Mouse (Mus musculus): ENCODE measurements around the gene Ankrd13b. TPM values are rescaled to one million over a fixed set of nuclear protein-coding genes. Genes with fewer than 3 reads are reported as not detected.

Gene Ankrd13b
- total RNA-seq, 1 experiment from 2014 or later, result 13.2 TPM

DNA sequence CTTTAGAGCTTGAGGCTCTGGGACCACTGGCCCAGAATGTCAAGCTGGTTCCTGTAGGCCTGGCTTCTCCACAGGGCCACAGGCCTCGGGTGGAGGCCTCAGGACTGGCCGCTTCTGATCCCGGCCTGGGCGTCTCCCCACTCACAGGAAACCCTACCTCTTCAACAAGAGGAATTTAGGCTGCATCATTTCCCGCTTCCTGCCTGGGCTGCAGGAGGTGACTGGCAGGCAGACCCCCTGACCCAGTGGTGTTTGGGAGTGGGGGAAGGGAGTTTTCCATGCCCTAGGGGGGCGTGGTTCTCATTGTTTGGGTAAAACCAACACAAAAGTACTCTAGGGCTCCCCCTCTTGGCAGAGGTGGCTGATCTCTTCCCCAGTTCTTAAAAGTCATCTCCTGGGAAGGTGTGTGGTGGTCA, 7.9 kb upstream of the Ankrd13b start:
- ATAC-seq (replicated peaks in 1 of 2; ENCODE audit: insufficient read depth in 1 of 2, low FRiP score in 2 of 2, low TSS enrichment in 1 of 2, low read depth in 1 of 2, poor library complexity in 2 of 2, severe bottlenecking in 2 of 2), result peak; percentile 27 to 33; a peak in 2 of 4 replicates

DNA sequence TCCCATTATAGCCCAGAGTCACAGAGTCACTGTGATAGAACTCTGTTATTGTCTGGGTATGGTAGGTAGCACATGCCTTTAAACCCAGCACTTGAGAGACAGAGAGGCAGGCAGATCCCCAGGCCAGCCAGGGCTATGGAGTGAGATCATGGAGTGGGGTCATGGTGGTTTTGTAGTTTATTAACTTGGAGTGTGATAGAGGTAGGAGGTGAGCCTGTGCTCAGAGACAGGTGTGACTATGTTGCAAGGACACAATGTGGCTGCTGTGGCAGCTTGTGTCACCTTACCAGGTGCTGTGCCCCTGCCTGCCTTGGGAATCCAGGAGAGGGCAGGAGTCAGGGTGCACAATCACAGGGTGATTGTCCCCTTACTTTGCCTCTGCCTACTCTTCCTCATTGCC, 6.0 kb upstream of the Ankrd13b start:
- ATAC-seq (replicated peaks in 1 of 2; ENCODE audit: insufficient read depth in 1 of 2, low FRiP score in 2 of 2, low TSS enrichment in 1 of 2, low read depth in 1 of 2, poor library complexity in 2 of 2, severe bottlenecking in 2 of 2), result no peak

DNA sequence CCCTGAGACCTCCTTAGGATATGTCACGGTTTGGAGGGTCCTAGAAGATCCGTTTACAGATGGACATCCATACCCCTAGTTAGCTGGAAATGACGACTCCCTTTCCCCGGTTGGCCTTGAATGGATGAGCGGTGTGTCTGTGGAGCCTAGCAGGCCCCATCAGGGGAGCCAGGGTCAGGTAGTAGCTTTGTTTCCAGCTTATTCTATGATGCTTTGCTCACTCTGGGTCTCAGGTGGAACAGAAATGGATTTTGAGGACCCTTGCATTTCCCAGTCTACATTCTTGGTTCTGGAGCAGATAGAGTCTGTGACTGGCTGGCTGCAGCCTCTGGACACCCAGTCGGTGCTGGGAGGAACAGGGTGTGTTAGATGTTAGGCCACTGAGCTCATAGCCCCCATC, 5.3 kb upstream of the Ankrd13b start:
- no peak for ATAC-seq (replicated peaks in 1 of 2; ENCODE audit: insufficient read depth in 1 of 2, low FRiP score in 2 of 2, low TSS enrichment in 1 of 2, low read depth in 1 of 2, poor library complexity in 2 of 2, severe bottlenecking in 2 of 2)

- no peak for ATAC-seq (replicated peaks in 1 of 2; ENCODE audit: insufficient read depth in 1 of 2, low FRiP score in 2 of 2, low TSS enrichment in 1 of 2, low read depth in 1 of 2, poor library complexity in 2 of 2, severe bottlenecking in 2 of 2)
Observed at GRCm38 (mm10) chr11:77494344-77494676, 4.8 kb upstream of the Ankrd13b start.

DNA sequence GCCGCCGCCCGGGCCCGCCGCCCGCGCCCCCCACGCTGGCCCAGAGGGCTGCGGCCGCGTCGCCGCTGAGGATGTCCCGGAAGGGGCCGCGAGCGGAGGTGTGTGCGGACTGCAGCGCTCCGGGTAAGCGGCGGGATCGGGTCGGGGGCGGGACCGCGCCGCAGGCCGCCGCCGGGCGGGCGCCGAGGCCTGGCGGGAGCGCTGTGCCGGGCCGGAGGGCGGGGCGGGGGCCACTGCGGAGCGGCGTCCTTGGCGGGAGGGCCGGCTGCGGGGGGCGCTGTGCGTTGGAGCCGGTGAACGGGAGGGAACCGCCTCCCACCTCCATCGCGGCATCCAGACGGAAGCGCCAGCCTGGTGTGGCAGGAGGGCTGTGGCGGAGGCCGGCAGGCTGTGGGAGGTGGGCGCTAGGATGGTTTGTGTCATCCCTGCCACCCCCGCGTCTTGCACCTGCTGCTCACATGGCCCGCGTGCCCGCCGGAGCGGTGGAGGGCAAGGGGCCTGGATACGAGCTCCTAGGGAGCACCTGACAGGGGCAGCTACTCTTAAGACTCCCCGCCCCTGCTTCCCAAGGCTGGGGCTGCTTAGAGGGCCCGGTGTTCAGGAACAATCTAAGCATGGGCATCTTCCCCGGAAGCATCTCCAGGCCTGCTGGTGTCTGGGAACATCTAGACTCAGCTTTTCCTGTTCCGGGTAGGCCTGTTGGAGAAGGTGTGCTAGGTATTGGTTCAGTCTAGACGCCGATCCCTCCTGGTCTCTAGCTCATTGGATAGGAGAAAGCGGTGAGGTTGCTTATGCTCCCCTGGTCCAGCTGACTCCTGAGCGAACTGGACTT, 4.2 kb upstream of the Ankrd13b start, which contains the start of gene Git1:
Git1 (plus strand) TSS at position 51 of the 832 bp plus-strand sequence.
- no peak for ATAC-seq (replicated peaks in 1 of 2; ENCODE audit: insufficient read depth in 1 of 2, low FRiP score in 2 of 2, low TSS enrichment in 1 of 2, low read depth in 1 of 2, poor library complexity in 2 of 2, severe bottlenecking in 2 of 2)

DNA sequence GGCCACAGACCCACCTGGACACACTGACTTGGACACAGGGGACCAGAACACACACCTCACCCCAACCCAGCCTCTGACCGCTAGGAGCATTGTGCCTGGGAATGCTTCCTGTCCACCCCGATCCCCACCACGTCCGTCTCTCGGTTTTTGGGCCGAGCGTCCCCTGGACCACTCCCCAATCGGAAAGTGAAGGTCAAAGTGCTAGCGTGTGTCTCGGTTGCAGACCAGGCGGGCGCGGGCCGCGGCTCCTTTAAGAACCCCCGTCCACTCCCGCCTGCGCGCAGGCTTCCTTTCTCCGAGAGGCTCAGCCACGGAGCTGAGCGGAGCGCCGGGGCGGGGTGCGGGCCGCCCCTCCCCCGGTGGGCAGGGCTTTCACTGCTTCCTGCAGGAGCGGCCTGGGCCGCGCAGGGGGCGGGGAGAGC, 3.4 kb upstream of the Ankrd13b start:
- ATAC-seq (replicated peaks in 1 of 2; ENCODE audit: insufficient read depth in 1 of 2, low FRiP score in 2 of 2, low TSS enrichment in 1 of 2, low read depth in 1 of 2, poor library complexity in 2 of 2, severe bottlenecking in 2 of 2), result peak; percentile 54 to 63; a peak in 3 of 4 replicates

DNA sequence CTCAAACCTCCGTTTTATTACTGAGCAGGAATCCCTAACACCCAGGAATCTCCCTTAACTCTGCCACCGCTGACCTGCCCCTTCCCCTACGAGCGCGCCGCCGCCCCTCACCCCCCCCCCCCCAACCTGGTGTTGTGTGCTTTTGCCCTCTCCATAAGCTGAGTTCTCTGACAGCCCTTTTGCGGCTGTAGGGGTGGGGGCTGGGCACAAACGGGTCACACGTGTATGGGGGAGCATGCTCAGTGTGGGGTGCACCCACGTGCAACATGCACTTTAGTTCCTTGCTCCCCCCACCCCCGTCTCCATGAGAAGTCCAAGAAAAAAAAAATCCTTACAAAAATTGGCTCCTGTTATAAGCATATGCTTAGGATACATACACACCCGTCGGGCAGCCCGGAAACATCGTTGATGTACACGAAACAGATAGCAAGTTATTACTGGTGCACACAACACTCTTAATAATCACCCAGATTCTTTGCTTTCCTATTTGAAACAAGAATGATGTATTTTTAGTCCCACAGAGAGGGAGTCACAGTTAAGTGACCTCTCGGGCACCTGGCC, 2.9 kb upstream of the Ankrd13b start:
- no peak for ATAC-seq (replicated peaks in 1 of 2; ENCODE audit: insufficient read depth in 1 of 2, low FRiP score in 2 of 2, low TSS enrichment in 1 of 2, low read depth in 1 of 2, poor library complexity in 2 of 2, severe bottlenecking in 2 of 2)

DNA sequence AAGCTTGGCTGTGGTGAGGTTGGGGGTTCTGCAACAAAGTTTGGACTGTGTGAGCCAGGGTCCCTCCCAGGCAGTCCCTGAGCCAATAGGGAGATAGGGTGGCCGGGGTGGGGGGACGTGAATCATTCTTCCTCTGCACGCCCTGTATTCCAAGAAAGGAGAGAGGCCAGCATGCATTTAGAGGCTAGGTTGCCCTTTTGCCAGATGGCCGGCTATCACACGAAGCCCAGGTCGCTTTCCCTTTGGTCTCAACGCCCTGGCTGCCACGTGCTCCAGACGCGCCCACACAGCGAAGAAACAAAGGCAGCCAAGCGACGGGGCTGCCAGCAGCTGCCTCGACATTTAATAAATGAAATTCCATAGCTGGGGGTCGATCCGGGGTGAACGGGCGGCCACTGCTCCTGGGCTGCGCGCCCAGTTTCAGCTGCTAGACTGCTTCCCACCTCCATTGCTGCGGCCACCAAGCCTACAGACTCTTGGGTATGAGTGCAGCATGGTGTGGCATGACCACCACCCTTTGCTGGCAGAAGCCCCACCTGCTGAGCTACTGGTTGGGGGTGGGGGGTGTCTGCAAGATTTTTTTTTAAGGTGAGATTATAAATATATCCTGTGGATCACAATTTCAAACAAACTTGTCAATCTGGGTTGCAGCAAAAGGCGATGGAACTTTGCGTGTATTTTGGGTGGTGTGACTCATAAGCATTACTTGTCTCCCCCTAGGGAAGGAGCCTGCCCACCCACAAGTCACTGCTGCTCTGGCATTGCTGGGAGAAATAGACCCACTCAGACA, 2.2 kb upstream of the Ankrd13b start:
- peak; percentile 10 to 18; a peak in 3 of 4 replicates for ATAC-seq (replicated peaks in 1 of 2; ENCODE audit: insufficient read depth in 1 of 2, low FRiP score in 2 of 2, low TSS enrichment in 1 of 2, low read depth in 1 of 2, poor library complexity in 2 of 2, severe bottlenecking in 2 of 2)

GRCm38 (mm10) chr11:77491123-77491501, 1.6 kb upstream of the Ankrd13b start:
- peak; percentile 68 to 70 for ATAC-seq (replicated peaks in 1 of 2; ENCODE audit: insufficient read depth in 1 of 2, low FRiP score in 2 of 2, low TSS enrichment in 1 of 2, low read depth in 1 of 2, poor library complexity in 2 of 2, severe bottlenecking in 2 of 2)

DNA sequence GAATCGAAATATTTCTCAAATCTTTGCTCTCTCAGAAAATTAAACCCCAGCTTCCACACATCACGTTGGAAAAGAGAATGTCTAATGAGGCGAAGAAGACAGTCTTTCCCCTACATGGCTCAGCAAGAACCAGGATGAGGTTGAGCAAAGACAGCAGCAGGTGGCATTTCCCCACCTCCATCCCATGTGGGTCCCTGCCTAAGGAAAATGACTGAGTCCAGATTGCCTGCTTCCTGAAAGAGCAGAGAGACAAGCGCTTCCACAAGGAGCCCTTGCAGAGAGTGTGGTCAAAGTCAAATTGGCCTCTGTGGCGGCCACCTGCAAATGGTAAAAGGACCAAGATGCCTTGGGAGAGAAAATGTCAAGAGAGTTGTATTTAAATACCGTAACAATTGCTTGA, 973 bp upstream of the Ankrd13b start:
- no peak for ATAC-seq (replicated peaks in 1 of 2; ENCODE audit: insufficient read depth in 1 of 2, low FRiP score in 2 of 2, low TSS enrichment in 1 of 2, low read depth in 1 of 2, poor library complexity in 2 of 2, severe bottlenecking in 2 of 2)

DNA sequence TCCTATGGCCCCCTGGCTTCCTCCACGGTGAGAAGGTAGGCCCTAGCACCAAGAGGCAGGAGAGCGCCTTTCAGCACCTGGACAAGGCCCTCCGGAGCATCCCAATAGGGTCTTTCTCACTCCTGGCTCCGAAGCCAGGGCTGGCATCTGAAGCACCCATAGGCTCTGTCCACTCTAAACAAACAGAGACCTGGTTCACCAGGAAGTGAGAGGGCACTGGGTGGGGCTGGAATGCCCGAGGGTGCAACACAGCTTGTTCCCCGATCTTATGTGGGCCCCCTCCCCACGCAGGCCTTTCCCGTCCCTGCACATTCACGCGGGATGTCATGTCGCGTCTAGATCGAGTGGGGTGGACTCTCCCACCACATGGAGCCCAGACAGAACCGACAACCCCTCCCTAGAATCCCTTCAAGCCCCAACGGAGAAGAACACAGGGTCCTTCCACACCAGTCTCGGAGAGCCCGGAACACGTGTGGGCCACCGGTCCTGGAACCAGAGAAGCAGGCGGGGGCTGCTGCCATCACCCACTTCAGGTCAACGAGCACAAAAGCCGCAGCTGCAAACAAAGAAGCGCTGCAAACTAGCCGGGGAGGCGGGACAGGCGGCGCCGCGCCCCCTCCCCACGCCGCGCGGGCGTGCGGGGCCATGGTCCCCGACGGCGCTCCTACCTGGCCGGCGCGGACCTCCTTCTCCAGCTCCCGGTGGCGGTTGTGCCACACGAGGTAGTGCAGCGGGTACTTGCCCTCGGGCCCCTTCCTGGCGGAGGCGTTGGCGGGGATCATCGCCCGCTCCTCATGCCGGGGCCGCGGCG, 502 bp downstream of the Ankrd13b start:
- ATAC-seq (replicated peaks in 1 of 2; ENCODE audit: insufficient read depth in 1 of 2, low FRiP score in 2 of 2, low TSS enrichment in 1 of 2, low read depth in 1 of 2, poor library complexity in 2 of 2, severe bottlenecking in 2 of 2), result no peak

- ATAC-seq (replicated peaks in 1 of 2; ENCODE audit: insufficient read depth in 1 of 2, low FRiP score in 2 of 2, low TSS enrichment in 1 of 2, low read depth in 1 of 2, poor library complexity in 2 of 2, severe bottlenecking in 2 of 2), result no peak
Observed at GRCm38 (mm10) chr11:77486798-77487197, 2.7 kb downstream of the Ankrd13b start.

- no peak for ATAC-seq (replicated peaks in 1 of 2; ENCODE audit: insufficient read depth in 1 of 2, low FRiP score in 2 of 2, low TSS enrichment in 1 of 2, low read depth in 1 of 2, poor library complexity in 2 of 2, severe bottlenecking in 2 of 2)
Observed at GRCm38 (mm10) chr11:77485229-77485628, 4.2 kb downstream of the Ankrd13b start.

GRCm38 (mm10) chr11:77483510-77484255, 5.8 kb downstream of the Ankrd13b start:
- ATAC-seq (replicated peaks in 1 of 2; ENCODE audit: insufficient read depth in 1 of 2, low FRiP score in 2 of 2, low TSS enrichment in 1 of 2, low read depth in 1 of 2, poor library complexity in 2 of 2, severe bottlenecking in 2 of 2), result 0 out of 4 replicates have a peak, but pooled peaks of 1 of the 2 experiments have one; percentile 34

DNA sequence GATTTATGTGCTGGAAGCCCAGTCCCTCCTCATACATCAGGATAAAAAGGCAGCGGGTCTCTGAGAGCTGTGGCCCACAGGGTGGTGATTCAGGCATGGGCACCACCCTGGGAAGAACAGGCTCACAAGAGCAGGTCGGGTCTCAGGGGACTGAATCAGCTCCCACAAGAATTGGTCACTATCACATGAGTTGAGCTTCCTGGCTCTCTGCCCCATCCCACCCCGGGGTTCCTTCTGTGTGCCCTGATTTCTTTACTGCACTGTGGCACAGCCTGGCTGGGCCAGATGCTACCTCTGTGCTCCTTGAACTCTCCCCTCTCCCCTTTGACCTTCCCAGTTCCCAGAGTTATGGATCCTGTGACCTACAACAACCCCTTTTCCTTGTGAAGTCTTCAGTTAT, 6.4 kb downstream of the Ankrd13b start:
- ATAC-seq (replicated peaks in 1 of 2; ENCODE audit: insufficient read depth in 1 of 2, low FRiP score in 2 of 2, low TSS enrichment in 1 of 2, low read depth in 1 of 2, poor library complexity in 2 of 2, severe bottlenecking in 2 of 2), result no peak

- ATAC-seq (replicated peaks in 1 of 2; ENCODE audit: insufficient read depth in 1 of 2, low FRiP score in 2 of 2, low TSS enrichment in 1 of 2, low read depth in 1 of 2, poor library complexity in 2 of 2, severe bottlenecking in 2 of 2), result no peak
Observed at GRCm38 (mm10) chr11:77476895-77477294, 12.6 kb downstream of the Ankrd13b start.

DNA sequence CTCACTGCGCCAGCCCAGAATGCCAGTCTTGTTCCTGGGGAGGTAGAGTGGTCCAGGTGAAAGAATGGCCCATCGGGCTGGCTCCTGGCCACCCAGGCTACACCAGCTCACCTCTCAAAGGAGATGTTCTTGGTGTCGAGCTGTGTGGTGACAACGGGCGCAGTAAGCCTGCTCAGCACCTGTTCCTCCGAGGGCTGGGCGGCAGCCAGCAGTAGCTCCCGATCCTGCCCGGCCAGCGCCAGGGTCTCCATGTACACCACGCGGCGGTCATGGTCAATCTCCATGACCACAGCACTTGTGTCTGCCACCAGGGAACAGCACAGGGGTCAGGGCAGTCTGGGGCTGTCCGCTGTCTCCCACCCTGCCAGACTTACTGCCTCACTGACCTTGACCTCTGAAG, 13.3 kb downstream of the Ankrd13b start:
- no peak for ATAC-seq (replicated peaks in 1 of 2; ENCODE audit: insufficient read depth in 1 of 2, low FRiP score in 2 of 2, low TSS enrichment in 1 of 2, low read depth in 1 of 2, poor library complexity in 2 of 2, severe bottlenecking in 2 of 2)
